Mouse (Mus musculus) cortical plate, adult 2 months (tissue): ENCODE measurements around the gene Mobp. TPM values are rescaled to one million over a fixed set of nuclear protein-coding genes. Genes with fewer than 3 reads are reported as not detected.

Experiments
- H3K27ac ChIP-seq: fragments of 200-500 bp; 2 replicates; pipeline ENCODE4 v1.5.1; 2012; ENCODE audit warnings: low read length, control low read depth, inconsistent platforms; ENCODE audit not compliant: insufficient read depth
- H3K4me1 ChIP-seq: fragments of 200-500 bp; 2 replicates; pipeline ENCODE4 v1.6.1; 2011; ENCODE audit warnings: low read length; ENCODE audit not compliant: control insufficient read depth, insufficient read depth
- H3K4me3 ChIP-seq: fragments of 200-500 bp; 2 replicates; pipeline ENCODE4 v1.5.1; 2011; ENCODE audit warnings: mild to moderate bottlenecking, low read length, control low read depth; ENCODE audit not compliant: insufficient read depth
- CTCF ChIP-seq: fragments of 200-500 bp; IDR thresholded peaks from 2 replicates; pipeline ENCODE4 v1.5.1; 2011; ENCODE audit warnings: mild to moderate bottlenecking, control low read depth, low read length; ENCODE audit not compliant: insufficient read depth; ENCODE audit errors: extremely low read depth
- POLR2A ChIP-seq: fragments of 200-500 bp; IDR thresholded peaks from 2 replicates; pipeline ENCODE4 v1.6.1; 2011; ENCODE audit warnings: mild to moderate bottlenecking, low read length, control low read depth; ENCODE audit not compliant: insufficient read depth; ENCODE audit errors: extremely low read depth
- polyA plus RNA-seq: library from polyadenylated mRNA; depleted of rRNA; stranded (reverse); fragments of >200 nt; gene quantifications from 2 replicates; pipeline ENCODE4 v1.2.3, GENCODE M21; 2012; rRNA removed

Gene Mobp
- polyA plus RNA-seq, 1 experiment, result 1,403 TPM

DNA sequence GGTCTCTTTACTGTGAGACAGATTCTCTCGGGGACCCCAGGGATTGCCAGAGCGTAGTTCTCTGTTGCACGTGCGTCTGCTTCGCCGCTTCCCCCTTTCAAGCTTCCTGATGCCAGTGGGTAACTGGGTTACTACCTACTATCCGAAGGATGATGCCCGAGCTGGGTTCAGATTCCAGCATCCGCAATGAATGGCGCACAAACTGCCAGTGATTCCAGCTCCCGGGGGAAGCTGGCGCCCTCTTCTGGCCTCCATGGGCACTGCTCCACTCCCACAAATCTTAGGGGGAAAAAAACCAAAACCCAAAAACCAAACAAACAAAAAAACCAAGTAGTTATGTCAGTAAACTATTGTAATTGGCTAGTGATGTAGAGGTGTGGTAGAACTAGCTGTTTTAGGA lies 53.2 kb downstream of the Mobp start:
- H3K27ac ChIP-seq, result no peak overlapping the region
- H3K4me3 ChIP-seq, result no peak overlapping the region
- TF ChIP-seq POLR2A (no peak), CTCF (peak; percentile 73)
- H3K4me1 ChIP-seq, result peaks cover 4% of the 10 kb centered on the region

DNA sequence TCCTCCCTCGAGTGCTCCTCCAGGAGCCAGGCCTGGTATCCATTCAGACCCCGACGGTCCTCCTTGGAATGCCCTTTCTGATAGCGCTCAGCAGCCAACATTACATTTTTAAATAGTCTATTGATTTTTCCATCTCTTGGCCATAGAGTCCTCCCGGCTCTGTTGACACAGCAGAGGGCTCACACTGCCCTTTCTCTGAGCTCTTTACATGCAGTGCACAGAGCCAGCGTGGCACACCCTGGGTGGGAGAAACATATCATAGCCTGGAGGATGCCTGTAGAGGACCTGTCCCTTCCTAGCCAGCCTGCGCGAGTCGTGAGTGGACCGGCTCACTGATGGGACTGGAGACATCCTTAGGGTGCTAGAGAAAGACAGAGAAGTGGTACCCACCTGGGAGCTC lies 54.4 kb downstream of the Mobp start:
- Histone ChIP-seq H3K27ac (no peak overlapping the region), H3K4me3 (no peak overlapping the region)
- no peak for TF ChIP-seq POLR2A
- TF ChIP-seq CTCF, result no peak

DNA sequence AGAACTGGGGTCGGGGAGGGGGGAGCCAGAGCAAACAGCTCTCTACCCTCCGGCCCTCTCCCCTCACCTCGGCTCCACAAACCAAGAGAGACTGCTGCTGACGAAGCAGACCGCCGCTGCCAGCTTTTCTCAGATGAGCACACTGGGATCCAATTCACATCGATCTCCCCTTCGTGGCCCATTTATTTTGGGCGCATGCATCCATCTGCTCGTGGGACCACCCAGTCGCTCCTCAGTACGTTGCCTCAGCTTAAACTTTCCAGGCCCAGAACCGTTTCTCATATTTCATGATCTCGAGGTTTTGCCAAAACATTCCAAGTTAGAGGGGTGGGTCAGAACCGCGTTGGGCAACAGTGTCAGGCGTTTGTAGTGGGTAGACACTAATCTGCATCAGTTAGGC lies 57.4 kb downstream of the Mobp start:
- no peak overlapping the region for H3K27ac ChIP-seq
- TF ChIP-seq CTCF, result no peak
- no peak for TF ChIP-seq POLR2A
- H3K4me1 ChIP-seq, result peaks cover 1% of the 10 kb centered on the region; the same call in 1 of the 2 replicates
- H3K4me3 ChIP-seq, result no peak overlapping the region

More for the DNA sequence above, 54.4 kb downstream of the Mobp start:
- H3K4me1 ChIP-seq, result peaks cover 4% of the 10 kb centered on the region

DNA sequence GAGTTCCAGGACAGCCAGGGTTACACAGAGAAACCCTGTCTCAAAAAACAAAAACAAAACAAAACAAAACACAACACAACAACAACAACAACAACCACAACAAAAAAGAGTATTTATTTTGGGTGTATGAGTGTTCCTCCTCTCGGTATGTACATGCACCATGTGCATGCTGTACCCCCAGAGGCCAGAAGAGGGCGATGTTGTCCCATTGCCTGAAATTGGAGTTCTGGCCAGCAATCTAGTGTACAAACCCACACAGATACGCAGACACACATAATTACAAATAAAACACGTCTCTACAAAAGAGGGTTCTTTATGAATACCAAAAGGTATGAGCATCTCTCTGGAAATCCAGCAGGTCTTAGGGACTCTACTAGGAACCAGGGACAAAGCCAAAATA lies 60.6 kb downstream of the Mobp start:
- Histone ChIP-seq H3K27ac (no peak overlapping the region), H3K4me3 (no peak overlapping the region), H3K4me1 (peaks cover 3% of the 10 kb centered on the region; the same call in 1 of the 2 replicates)
- TF ChIP-seq CTCF (peak; percentile 77), POLR2A (no peak)

DNA sequence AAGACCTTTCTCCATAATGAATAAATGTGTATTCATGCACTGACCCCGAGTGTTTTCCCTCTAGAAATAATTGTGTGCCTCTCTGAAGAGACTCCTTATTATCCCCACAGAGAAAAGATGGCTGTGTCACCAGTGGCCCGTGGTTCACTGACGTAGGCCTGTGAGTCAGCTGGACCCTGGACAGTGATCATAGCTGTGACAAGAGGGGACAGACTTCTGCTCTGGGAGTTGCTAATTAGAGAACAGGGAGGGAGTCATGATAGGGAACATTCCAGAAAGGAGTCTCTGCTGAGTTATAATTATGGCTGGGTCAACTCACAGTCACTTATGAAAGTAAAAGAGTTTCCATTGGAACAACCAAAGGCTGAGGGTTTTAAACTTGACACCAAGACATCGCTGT lies 61.4 kb downstream of the Mobp start:
- Histone ChIP-seq H3K27ac (no peak overlapping the region), H3K4me1 (peaks cover 3% of the 10 kb centered on the region; the same call in 1 of the 2 replicates), H3K4me3 (no peak overlapping the region)
- TF ChIP-seq CTCF (no peak), POLR2A (no peak)

DNA sequence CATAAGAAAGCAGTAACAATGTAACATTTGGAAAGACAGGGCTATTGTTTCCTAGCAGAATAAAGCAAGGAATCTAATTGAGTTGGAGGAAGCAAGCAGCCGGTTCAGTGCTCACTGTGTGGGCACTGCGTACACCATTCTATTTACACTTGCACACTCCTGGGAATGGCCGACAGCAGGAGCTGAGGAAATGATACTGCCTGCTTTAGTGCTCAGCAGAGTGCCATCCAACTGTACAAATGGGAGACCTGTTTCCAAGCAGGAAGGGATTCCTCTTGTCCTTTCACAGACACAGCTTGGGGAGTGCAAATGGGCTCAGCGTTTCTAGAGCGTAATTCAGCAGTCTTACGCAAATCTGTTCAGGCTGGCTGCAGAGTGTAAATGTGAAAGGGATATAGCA lies 63.4 kb downstream of the Mobp start:
- H3K4me1 ChIP-seq, result peaks cover 3% of the 10 kb centered on the region; the same call in 1 of the 2 replicates
- H3K27ac ChIP-seq, result peak overlapping the region; percentile 6; the same call in 1 of the 2 replicates
- H3K4me3 ChIP-seq, result no peak overlapping the region
- TF ChIP-seq POLR2A (no peak), CTCF (no peak)

DNA sequence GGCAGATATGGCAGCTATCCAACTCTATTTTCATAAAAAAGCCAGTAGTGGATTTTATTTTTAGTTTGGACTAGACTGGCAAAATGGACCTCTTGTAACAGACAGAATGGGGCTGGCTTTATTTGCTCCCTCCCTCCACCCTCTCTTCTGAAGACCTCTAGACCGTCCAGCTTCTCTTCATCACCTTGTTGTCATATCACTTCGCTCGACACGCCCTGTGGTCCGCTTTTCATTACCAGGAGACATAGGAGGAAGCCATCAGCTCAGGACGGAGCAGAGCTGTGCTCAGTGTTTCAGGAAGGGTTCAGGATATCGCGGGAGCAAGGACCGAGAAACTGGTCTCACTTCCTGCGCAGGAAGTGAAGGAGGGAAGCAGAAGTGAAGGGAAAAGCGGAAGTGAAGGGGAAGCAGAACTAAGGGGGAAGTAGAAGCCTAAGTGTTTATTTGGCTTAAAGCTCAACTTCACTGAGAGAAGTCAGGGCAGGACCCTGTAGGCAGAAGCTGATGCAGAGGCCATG lies 65.5 kb downstream of the Mobp start:
- TF ChIP-seq CTCF (no peak), POLR2A (no peak)
- Histone ChIP-seq H3K4me1 (peaks cover 3% of the 10 kb centered on the region; the same call in 1 of the 2 replicates), H3K27ac (no peak overlapping the region), H3K4me3 (no peak overlapping the region)

DNA sequence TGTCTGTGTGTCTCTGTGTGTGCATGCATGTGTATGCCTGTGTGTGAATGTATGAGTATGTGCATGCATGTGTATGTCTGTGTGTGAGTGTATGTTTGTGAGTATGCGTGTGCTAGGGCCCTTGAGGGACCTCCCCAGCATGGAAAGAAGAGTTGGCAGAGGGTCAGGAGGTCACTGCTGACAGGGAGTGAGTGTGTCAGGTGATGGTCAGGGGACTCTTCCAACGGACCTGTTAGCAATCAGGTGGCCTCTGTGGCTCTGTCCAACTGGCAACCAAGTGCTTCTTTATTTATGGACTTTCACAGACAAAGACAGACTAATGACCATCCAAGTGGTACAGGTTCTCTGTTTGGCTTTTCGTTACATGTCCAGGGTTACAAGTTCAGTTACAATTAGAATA lies 69.9 kb downstream of the Mobp start:
- no peak overlapping the region for H3K4me3 ChIP-seq
- H3K4me1 ChIP-seq, result no peaks in the 10 kb centered on the region; the same call in 1 of the 2 replicates
- TF ChIP-seq POLR2A (no peak), CTCF (no peak)
- H3K27ac ChIP-seq, result no peak overlapping the region

Other genes starting within 250 kb of the Mobp start
- gene Gorasp1, start 212.1 kb upstream of the Mobp start, polyA plus RNA-seq, result 20.0 and 20.6 TPM in 2 replicates
- 0.26 and 0.63 TPM in 2 replicates for gene Ttc21a, start 212.1 kb upstream of the Mobp start, polyA plus RNA-seq
- gene Csrnp1, start 165.0 kb upstream of the Mobp start, polyA plus RNA-seq, result 14.8 and 21.3 TPM in 2 replicates
- gene Xirp1, start 126.1 kb upstream of the Mobp start, polyA plus RNA-seq, result 0.04 TPM in 2 replicates
- gene Cx3cr1, start 79.8 kb upstream of the Mobp start, polyA plus RNA-seq, result 38.2 and 40.9 TPM in 2 replicates
- 0.08 TPM in 1 of 2 replicates, not detected in the other for gene Ccr8, start 57.6 kb upstream of the Mobp start, polyA plus RNA-seq
- 22.8 and 23.3 TPM in 2 replicates for gene Slc25a38, start 39.3 kb upstream of the Mobp start, polyA plus RNA-seq
- gene Rpsa, start 22.0 kb upstream of the Mobp start, polyA plus RNA-seq, result 945 and 968 TPM in 2 replicates
- gene Myrip, start 151.8 kb downstream of the Mobp start, polyA plus RNA-seq, result 47.7 and 57.5 TPM in 2 replicates